Comparison of ENCODE assay signal across 8 mouse cellular contexts in the genomic region with DNA sequence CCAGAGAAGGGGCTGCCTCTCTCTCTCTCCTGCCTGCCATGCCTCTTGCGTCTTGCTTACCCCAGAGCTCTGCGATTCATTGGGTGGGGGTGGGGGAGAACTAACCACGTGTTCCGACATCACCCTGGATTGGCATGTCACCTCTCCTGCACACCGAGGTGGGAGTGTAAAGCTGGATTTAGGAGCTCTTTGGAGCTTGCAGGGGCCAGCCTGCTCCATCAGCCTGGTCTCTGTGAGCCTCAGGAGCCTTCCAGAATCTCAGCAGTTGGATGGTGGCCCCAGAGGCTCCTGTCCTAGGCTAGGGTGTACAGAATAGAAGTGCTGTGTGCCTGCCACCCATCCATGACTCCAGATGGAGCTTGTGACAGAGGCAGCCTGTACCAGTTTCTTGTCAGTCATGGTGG. TPM values are rescaled to one million over a fixed set of nuclear protein-coding genes. Genes with fewer than 3 reads are reported as not detected.
A peak's percentile ranks its signal among the peaks of the same experiment; 100 is the strongest.
DNase-seq lines count a peak whose midpoint lies in the region; ATAC-seq lines count a peak whose summit lies in the region.

No protein-coding gene starts in this region.

- no peak overlapping the region for H3K4me3 ChIP-seq in kidney, embryonic 16.5 days (ENCODE audit: low read length)
- H3K4me3 ChIP-seq in hindbrain, embryonic 14.5 days (replicated peaks; ENCODE audit: low read length): peak overlapping the region; percentile 53; the same call in 1 of the 2 replicates
- 0 out of 2 replicates have a peak overlapping the region, but pooled peaks have one; percentile 55 for H3K4me3 ChIP-seq in midbrain, embryonic 15.5 days

- peak overlapping the region; percentile 97; the same call in 1 of the 2 replicates for H3K4me2 ChIP-seq in kidney, embryonic 16.5 days (replicated peaks; ENCODE audit: low read depth, low read length)
- peak overlapping the region; percentile 96 for H3K4me2 ChIP-seq in hindbrain, embryonic 14.5 days (replicated peaks)
- H3K4me2 ChIP-seq in midbrain, embryonic 15.5 days: peak overlapping the region; percentile 90

- no peaks in the 10 kb centered on the region for H3K9me3 ChIP-seq in kidney, embryonic 16.5 days (ENCODE audit: low read length)
- H3K9me3 ChIP-seq in hindbrain, embryonic 14.5 days (ENCODE audit: control insufficient read depth, low read length): no peaks in the 10 kb centered on the region
- no peaks in the 10 kb centered on the region for H3K9me3 ChIP-seq in midbrain, embryonic 15.5 days

- H3K27ac ChIP-seq in kidney, embryonic 16.5 days (ENCODE audit: low read length): no peak overlapping the region
- no peak overlapping the region for H3K27ac ChIP-seq in hindbrain, embryonic 14.5 days
- no peak overlapping the region for H3K27ac ChIP-seq in midbrain, embryonic 15.5 days

- 35% methylated on average over 5 of the region's 5 CpGs for WGBS in kidney, embryonic 16.5 days
- 40% methylated on average over 5 of the region's 5 CpGs for WGBS in hindbrain, embryonic 14.5 days
- 31% methylated on average over 5 of the region's 5 CpGs for WGBS in midbrain, embryonic 15.5 days

- ATAC-seq in kidney, embryonic 16.5 days (ENCODE audit: low FRiP score, low TSS enrichment): no peak
- no peak for ATAC-seq in hindbrain, embryonic 14.5 days (ENCODE audit: low FRiP score)
- no peak for ATAC-seq in midbrain, embryonic 15.5 days (replicated peaks)

- peaks cover 38% of the 10 kb centered on the region for H3K4me1 ChIP-seq in kidney, embryonic 16.5 days (ENCODE audit: insufficient read depth, low read length)
- peaks cover 18% of the 10 kb centered on the region for H3K4me1 ChIP-seq in hindbrain, embryonic 14.5 days (replicated peaks; ENCODE audit: control insufficient read depth, insufficient read depth, low read length)
- peaks cover 34% of the 10 kb centered on the region for H3K4me1 ChIP-seq in midbrain, embryonic 15.5 days

- H3K27me3 ChIP-seq in kidney, embryonic 16.5 days (ENCODE audit: insufficient read depth, low read length): peaks cover 5% of the 10 kb centered on the region; the same call in 1 of the 2 replicates
- no peaks in the 10 kb centered on the region for H3K27me3 ChIP-seq in hindbrain, embryonic 14.5 days (ENCODE audit: control insufficient read depth, insufficient read depth, low read length)
- no peaks in the 10 kb centered on the region for H3K27me3 ChIP-seq in midbrain, embryonic 15.5 days (replicated peaks)

- no peak for DNase-seq in kidney, adult 11 months
- DNase-seq in cerebellum, postnatal 10 days: peak; percentile 53 to 63
- DNase-seq in hindbrain, embryonic 14.5 days (ENCODE audit: low spot score): no peak
- DNase-seq in adrenal gland, postnatal 14 days: no peak
- DNase-seq in Muller cell, postnatal 12 days (ENCODE audit: inconsistent ontology term): no peak
- DNase-seq in thymus, postnatal 36 days: no peak

- H3K9ac ChIP-seq in kidney, embryonic 16.5 days (replicated peaks; ENCODE audit: low read length): no peak overlapping the region
- peak overlapping the region; percentile 90 for H3K9ac ChIP-seq in hindbrain, embryonic 14.5 days
- H3K9ac ChIP-seq in midbrain, embryonic 15.5 days: no peak overlapping the region

- no peaks in the 10 kb centered on the region for H3K36me3 ChIP-seq in kidney, embryonic 16.5 days (ENCODE audit: insufficient read depth, low read length)
- no peaks in the 10 kb centered on the region for H3K36me3 ChIP-seq in hindbrain, embryonic 14.5 days (replicated peaks; ENCODE audit: control insufficient read depth, insufficient read depth)
- H3K36me3 ChIP-seq in midbrain, embryonic 15.5 days (replicated peaks): no peaks in the 10 kb centered on the region

RNA-seq across cellular contexts. Expression of a gene that starts 56.0 kb away (rescaled TPM):
- 2.1 and 2.5 TPM in 2 replicates for polyA plus RNA-seq in kidney, embryonic 16.5 days (2015; fragmentation: Nextera tagmentation; extraction: Ambion mirVana)
- 19.5 and 24.3 TPM in 2 replicates for polyA plus RNA-seq in hindbrain, embryonic 14.5 days (2014; fragmentation: Nextera tagmentation; extraction: Ambion mirVana)
- polyA plus RNA-seq in midbrain, embryonic 15.5 days (2015; fragmentation: Nextera tagmentation; extraction: Ambion mirVana): 15.6 and 19.6 TPM in 2 replicates
- total RNA-seq in adrenal gland, postnatal 14 days (2021): 47.4 and 56.8 TPM in 2 replicates

Comparison
In these comparisons a context has a peak if more than half of its experiments do, and no peak if none do; other contexts are left out.
1. DNase-seq: peak in cerebellum, postnatal 10 days (2 of 2); none in kidney, adult 11 months (single experiment), hindbrain, embryonic 14.5 days (single experiment), adrenal gland, postnatal 14 days (single experiment), Muller cell, postnatal 12 days (single experiment) and thymus, postnatal 36 days (0 of 2).
2. Peak in every context shown above with its lines, with median percentiles within 50 percentile points of each other: H3K4me2 ChIP-seq.